Mouse (Mus musculus) urinary bladder, postnatal 10 days (tissue): ENCODE results near the gene Gm3095.
"Not testable (repeated sequence)": the region's sequence is repeated elsewhere in the genome, so short reads cannot be mapped to it uniquely, and the experiment has no call there.

Experiments
- DNase-seq: peaks from one replicate; pipeline ENCODE4 v3.0.0; 2022; ENCODE audit warnings: low spot score

Gm3095 gene

GRCm38 (mm10) chr14:3963247-3963646 lies at the start of gene Gm3095:
Gene Gm3095, plus strand, starts transcription at chr14:3963547.
- not testable (repeated sequence) for DNase-seq

DNA sequence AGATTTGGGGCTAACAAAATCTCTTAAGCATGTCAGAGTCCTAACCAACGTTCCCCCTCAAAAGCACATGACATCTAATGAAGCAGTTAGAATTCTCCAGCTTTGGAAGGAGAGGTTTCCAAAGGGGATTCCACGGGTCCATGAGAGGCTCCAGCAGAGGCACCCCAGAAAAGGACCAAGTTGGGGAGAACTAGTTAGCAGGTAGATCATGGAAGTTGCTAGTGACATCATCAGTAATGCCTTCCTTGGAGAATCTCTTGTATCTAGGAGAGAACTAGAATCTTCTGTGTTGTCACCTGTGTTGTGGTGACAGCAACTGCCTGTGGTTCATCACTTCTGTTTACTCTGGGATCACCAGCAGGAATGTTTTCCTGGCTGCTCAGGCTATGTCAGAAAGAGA lies 31.9 kb upstream of the Gm3095 start, which contains the start of gene Gm3029:
TSS of gene Gm3029 (plus strand) at position 301 of the 400 bp plus-strand sequence.
- not testable (repeated sequence) for DNase-seq

DNA sequence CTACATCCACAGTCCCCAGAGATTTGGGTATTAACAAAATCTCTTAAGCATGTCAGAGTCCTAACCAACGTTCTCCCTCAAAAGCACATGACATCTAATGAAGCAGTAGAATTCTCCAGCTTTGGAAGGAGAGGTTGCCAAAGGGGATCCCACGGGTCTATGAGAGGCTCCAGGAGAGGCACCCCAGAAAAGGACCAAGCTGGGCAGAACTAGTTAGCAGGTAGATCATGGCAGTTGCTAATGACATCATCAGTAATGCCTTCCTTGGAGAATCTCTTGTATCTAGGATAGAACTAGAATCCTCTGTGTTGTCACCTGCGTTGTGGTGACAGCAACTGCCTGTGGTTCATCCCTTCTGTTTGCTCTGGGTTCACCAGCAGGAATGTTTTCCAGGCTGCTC lies 34.7 kb downstream of the Gm3095 start, which contains the start of gene Gm3099:
TSS of gene Gm3099 (plus strand) at position 301 of the 400 bp plus-strand sequence.
- not testable (repeated sequence) for DNase-seq
